Mouse (Mus musculus): Measurements from ENCODE around the gene Mta2. TPM values are rescaled to one million over a fixed set of nuclear protein-coding genes. Genes with fewer than 3 reads are reported as not detected.

Gene Mta2
- polyA plus RNA-seq, 1 experiment from 2014 or later, result 202 TPM

DNA sequence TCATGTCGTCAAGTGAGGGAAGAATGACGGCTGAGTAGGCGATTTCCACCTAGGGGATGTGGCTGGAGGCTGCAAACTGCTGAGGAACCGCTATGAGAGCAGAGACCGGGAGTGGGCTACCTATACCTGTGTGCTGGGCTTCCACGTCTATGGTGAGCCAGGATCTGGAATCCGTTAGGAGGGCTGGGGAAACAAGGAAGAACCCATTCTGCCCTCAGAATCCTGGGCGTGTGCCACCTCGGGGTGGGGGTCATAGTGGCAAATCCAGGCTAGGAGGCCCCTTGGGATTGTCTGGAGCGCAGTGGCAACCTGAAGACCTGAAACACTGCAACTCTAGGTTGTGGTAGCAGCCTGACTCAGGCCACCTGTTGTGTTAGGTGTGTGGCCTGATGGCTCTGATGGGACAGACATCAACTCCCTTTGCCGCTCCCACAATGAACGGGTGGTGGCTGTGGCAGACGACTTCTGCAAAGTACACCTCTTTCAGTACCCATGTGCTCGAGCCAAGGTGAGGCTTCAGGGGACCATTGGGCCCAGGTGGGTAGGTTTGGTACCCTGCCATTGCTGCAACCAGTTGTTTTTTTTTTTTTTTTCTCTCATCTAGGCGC, 1.0 kb upstream of the Mta2 start:
- no peaks in the 10 kb centered on the region for H3K9me3 ChIP-seq
- DNase-seq (ENCODE audit: extremely low spot score, low spot score), result no peak
- peaks cover 67% of the 10 kb centered on the region for H3K36me3 ChIP-seq (replicated peaks)
- no peaks in the 10 kb centered on the region for H3K27me3 ChIP-seq (ENCODE audit: poor library complexity, severe bottlenecking)
- peak overlapping the region; percentile 99 for H3K27ac ChIP-seq
- WGBS, result 82% methylated on average over 15 of the region's 15 CpGs
- H3K4me1 ChIP-seq, result peaks cover 42% of the 10 kb centered on the region
- H3K4me3 ChIP-seq, result peak overlapping the region; percentile 69

DNA sequence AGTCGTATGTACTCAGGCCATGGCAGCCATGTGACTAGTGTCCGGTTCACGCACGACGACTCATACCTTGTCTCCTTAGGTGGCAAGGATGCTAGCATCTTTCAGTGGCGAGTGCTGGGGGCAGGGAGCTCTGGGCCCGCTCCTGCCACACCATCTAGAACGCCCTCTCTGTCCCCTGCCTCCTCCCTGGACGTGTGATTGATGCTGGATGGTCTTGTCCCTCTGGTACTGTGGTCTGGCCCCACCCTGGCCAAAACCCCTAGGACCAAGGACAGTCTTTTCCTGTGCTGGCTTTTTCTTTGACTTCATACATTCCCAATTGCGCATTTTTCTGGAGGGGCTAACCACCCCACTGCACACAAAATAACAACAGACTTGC, 550 bp upstream of the Mta2 start:
- H3K27me3 ChIP-seq (ENCODE audit: poor library complexity, severe bottlenecking), result no peaks in the 10 kb centered on the region
- H3K36me3 ChIP-seq (replicated peaks), result peaks cover 67% of the 10 kb centered on the region
- 43% methylated on average over 10 of the region's 10 CpGs for WGBS
- peaks cover 42% of the 10 kb centered on the region for H3K4me1 ChIP-seq
- peak overlapping the region; percentile 69 for H3K4me3 ChIP-seq
- DNase-seq (ENCODE audit: extremely low spot score, low spot score), result no peak
- peak overlapping the region; percentile 99 for H3K27ac ChIP-seq
- H3K9me3 ChIP-seq, result no peaks in the 10 kb centered on the region

DNA sequence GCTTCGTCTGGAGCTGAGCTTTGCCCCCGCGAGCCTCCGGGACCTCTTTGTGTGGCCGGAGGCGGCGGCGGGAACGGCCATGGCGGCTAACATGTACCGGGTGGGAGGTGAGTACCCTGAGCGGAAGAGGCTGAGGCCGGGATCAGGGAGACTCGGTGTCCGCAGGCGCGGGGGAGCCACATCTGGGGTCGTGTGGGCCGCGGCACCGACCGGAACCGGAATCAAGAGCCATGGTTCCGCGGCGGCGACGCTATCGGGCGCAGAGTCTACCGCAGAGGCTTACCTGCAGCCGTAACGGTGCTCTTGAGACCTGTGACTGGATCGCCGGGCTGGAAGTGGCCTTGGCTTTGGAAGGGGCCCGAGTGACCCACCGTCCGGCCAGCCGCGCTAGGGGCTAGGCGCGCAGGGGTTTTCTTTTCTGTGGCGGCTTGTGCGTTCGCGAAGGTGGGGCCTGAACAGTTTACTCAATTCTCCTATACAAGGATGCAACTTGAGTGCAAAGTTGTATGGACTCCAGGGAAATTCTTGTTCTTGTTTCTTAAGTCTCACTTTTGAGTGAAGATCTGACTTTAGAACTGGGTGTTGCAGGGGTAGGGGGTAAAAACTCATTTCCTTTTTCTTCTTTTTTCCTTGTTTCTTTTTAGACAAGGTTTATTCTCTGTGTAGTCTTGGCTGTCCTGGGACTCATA, 745 bp downstream of the Mta2 start:
- Histone ChIP-seq H3K4me1 (peaks cover 42% of the 10 kb centered on the region), H3K27ac (peak overlapping the region; percentile 99), H3K27me3 (ENCODE audit: poor library complexity, severe bottlenecking) (no peaks in the 10 kb centered on the region), H3K9me3 (no peaks in the 10 kb centered on the region), H3K36me3 (replicated peaks) (peaks cover 67% of the 10 kb centered on the region), H3K4me3 (peak overlapping the region; percentile 69)
- DNase-seq (ENCODE audit: extremely low spot score, low spot score), result no peak
- WGBS, result under 1% methylated on average over 46 of the region's 46 CpGs

DNA sequence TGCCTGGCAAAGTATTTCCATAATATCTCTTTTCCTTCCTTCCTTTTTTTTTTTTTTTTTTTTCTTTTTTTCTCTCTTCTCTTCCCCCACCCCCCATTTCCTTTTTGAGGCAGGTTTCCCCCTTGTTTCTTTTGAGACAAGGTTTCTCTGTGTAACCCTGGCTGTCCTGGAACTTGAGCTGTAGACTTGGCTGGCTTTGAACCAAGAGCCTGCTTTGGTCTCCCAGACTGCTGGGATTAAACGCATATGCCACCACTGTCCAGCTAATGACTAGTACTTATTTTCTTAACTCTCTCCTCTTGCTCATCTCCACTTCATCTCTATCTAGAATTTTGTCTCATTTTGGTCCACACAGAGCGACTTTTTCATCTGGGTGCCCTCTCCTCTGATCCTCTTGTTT, 1.4 kb downstream of the Mta2 start:
- no peak for DNase-seq (ENCODE audit: extremely low spot score, low spot score)
- peak overlapping the region; percentile 69 for H3K4me3 ChIP-seq
- 83% methylated on average over 2 of the region's 2 CpGs for WGBS
- H3K27ac ChIP-seq, result peak overlapping the region; percentile 99; the same call in 1 of the 2 replicates
- H3K9me3 ChIP-seq, result no peaks in the 10 kb centered on the region
- H3K27me3 ChIP-seq (ENCODE audit: poor library complexity, severe bottlenecking), result no peaks in the 10 kb centered on the region
- H3K36me3 ChIP-seq (replicated peaks), result peaks cover 67% of the 10 kb centered on the region
- peaks cover 42% of the 10 kb centered on the region for H3K4me1 ChIP-seq

DNA sequence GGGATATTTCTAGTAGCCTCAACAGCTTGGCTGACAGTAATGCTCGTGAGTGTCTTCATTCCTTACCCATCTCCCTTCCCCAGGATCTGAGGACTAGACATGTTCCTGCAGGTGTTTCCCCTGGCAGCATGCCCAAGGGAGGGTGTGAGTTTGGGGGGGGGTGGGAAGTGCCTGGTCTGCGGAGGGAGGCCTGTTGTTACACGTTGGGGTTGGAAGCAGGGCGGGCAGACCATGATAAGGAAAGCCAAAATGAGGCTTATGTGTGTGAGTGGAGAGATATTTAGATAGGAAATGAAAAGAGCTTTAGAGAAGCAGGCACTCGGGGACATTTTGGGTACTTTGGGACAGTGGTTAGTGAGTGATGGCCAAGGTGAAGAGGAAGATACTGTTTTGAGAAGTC, 2.4 kb downstream of the Mta2 start:
- Histone ChIP-seq H3K27me3 (ENCODE audit: poor library complexity, severe bottlenecking) (no peaks in the 10 kb centered on the region), H3K4me3 (peak overlapping the region; percentile 69), H3K27ac (no peak overlapping the region), H3K4me1 (peaks cover 42% of the 10 kb centered on the region), H3K9me3 (no peaks in the 10 kb centered on the region), H3K36me3 (replicated peaks) (peaks cover 67% of the 10 kb centered on the region)
- no peak for DNase-seq (ENCODE audit: extremely low spot score, low spot score)
- 89% methylated on average over 5 of the region's 5 CpGs for WGBS

DNA sequence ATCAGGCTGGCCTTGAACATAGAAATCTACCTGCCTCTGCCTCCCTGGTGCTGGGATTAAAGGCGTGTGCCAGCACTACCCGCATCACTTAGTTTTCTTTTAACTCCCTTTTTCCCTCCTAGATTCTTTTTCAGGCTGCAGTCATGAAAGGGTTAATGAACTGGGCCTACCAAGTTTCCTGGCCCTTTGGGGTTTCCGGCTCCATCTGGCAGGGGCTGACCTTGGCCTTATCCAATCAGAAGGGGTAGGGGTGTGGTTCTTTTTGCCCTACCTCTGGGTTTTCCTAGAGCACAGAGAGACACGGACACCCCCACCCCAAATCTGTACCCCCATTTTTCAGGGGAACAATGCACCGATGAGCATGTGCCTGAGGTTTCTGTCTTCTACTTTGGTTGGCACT, 3.1 kb downstream of the Mta2 start:
- Histone ChIP-seq H3K4me3 (peak overlapping the region; percentile 69), H3K36me3 (replicated peaks) (peaks cover 68% of the 10 kb centered on the region), H3K27ac (peak overlapping the region; percentile 1; the same call in 1 of the 2 replicates), H3K9me3 (no peaks in the 10 kb centered on the region), H3K4me1 (peaks cover 42% of the 10 kb centered on the region), H3K27me3 (ENCODE audit: poor library complexity, severe bottlenecking) (no peaks in the 10 kb centered on the region)
- DNase-seq (ENCODE audit: extremely low spot score, low spot score), result peak; percentile 54
- WGBS, result 58% methylated on average over 5 of the region's 5 CpGs

DNA sequence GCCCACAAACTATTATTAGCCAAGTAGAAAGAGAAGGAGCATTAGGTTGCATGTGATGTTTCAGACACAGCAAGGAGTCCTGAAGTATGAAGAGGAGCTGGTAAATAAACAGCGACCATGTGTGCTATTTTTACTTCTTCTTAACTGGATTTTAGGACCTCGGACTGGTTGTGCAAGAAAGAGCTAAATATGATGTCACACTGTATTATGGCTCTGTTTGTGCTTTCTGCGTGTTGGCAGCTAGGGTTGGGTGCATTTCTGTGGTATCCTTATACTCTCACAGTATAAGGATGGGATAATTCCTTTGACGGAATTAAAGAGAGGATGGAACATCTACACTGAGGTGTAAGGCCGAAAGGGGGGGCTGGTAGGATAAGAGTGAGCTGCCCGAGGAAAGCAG, 3.6 kb downstream of the Mta2 start:
- Histone ChIP-seq H3K27ac (0 out of 2 replicates have a peak overlapping the region, but pooled peaks have one; percentile 1), H3K4me1 (peaks cover 41% of the 10 kb centered on the region), H3K27me3 (ENCODE audit: poor library complexity, severe bottlenecking) (no peaks in the 10 kb centered on the region), H3K9me3 (no peaks in the 10 kb centered on the region), H3K4me3 (peak overlapping the region; percentile 69), H3K36me3 (replicated peaks) (peaks cover 72% of the 10 kb centered on the region)
- WGBS, result 91% methylated on average over 6 of the region's 6 CpGs
- DNase-seq (ENCODE audit: extremely low spot score, low spot score), result no peak

DNA sequence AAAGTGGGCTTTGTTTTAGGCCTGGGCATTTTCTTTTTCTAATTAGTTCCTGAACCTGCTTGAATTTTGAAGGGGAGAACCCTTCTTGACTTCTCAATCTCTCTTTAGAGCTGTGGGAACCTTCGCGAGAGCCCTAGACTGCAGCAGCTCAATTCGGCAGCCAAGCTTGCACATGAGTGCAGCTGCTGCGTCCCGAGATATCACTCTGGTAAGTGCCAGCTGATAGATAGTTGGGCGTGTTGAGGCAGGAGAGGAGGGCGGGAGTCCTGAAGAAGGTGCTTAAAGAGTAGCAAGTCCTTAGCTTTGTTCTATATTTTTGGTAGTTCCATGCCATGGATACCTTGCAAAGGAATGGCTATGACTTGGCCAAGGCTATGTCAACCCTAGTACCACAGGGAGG, 5.3 kb downstream of the Mta2 start:
- H3K4me3 ChIP-seq, result no peak overlapping the region
- H3K9me3 ChIP-seq, result no peaks in the 10 kb centered on the region
- no peaks in the 10 kb centered on the region for H3K27me3 ChIP-seq (ENCODE audit: poor library complexity, severe bottlenecking)
- H3K4me1 ChIP-seq, result peaks cover 30% of the 10 kb centered on the region
- DNase-seq (ENCODE audit: extremely low spot score, low spot score), result no peak
- no peak overlapping the region for H3K27ac ChIP-seq
- WGBS, result 93% methylated on average over 7 of the region's 7 CpGs
- H3K36me3 ChIP-seq (replicated peaks), result peaks cover 89% of the 10 kb centered on the region

DNA sequence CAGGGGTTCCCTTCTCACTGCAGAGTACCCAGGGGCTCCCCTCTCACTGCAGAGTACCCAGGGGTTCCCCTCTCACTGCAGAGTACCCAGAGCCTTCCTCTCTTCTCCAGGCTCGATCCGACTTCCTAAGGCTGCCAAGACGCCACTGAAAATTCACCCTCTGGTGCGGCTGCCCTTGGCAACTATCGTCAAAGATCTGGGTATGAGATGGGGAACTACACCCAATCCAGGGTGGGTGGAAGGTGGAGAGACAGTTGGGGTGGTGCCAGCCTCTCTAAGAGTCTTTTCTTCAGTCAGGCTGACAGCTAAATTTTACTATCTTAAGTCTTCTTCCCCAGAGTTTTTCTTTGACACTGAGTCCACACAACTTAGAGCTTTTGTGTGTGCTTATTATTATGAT, 8.5 kb downstream of the Mta2 start:
- peaks cover 31% of the 10 kb centered on the region for H3K4me1 ChIP-seq
- H3K27me3 ChIP-seq (ENCODE audit: poor library complexity, severe bottlenecking), result no peaks in the 10 kb centered on the region
- DNase-seq (ENCODE audit: extremely low spot score, low spot score), result no peak
- H3K9me3 ChIP-seq, result no peaks in the 10 kb centered on the region
- no peak overlapping the region for H3K27ac ChIP-seq
- H3K36me3 ChIP-seq (replicated peaks), result peaks cover 78% of the 10 kb centered on the region
- no peak overlapping the region for H3K4me3 ChIP-seq
- WGBS, result 95% methylated on average over 5 of the region's 5 CpGs

DNA sequence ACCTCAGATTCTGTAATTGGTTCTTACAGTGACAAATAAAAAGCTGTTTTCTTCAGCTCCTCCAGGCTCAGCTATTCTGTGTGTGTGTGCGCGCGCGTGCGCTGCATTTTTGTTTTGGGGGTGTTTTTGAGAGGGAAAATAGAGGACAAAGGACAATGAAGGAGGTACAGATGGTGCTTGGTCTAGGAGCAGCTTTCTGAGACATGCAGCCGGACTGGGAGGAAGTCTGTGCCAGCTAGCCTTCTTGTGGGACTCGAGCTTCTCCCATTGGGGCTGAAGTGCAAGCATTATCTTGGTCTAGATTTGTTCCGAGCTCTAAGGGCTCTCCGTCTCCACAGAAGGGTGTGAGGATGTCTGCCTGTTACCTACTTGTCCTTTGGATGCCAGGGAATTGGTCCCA, 10.6 kb downstream of the Mta2 start:
- peaks cover 78% of the 10 kb centered on the region for H3K36me3 ChIP-seq (replicated peaks)
- H3K27ac ChIP-seq, result peak overlapping the region; percentile 88; the same call in 1 of the 2 replicates
- no peaks in the 10 kb centered on the region for H3K27me3 ChIP-seq (ENCODE audit: poor library complexity, severe bottlenecking)
- 93% methylated on average over 9 of the region's 9 CpGs for WGBS
- no peak for DNase-seq (ENCODE audit: extremely low spot score, low spot score)
- peaks cover 32% of the 10 kb centered on the region for H3K4me1 ChIP-seq
- H3K9me3 ChIP-seq, result no peaks in the 10 kb centered on the region
- peak overlapping the region; percentile 84; the same call in 1 of the 2 replicates for H3K4me3 ChIP-seq

DNA sequence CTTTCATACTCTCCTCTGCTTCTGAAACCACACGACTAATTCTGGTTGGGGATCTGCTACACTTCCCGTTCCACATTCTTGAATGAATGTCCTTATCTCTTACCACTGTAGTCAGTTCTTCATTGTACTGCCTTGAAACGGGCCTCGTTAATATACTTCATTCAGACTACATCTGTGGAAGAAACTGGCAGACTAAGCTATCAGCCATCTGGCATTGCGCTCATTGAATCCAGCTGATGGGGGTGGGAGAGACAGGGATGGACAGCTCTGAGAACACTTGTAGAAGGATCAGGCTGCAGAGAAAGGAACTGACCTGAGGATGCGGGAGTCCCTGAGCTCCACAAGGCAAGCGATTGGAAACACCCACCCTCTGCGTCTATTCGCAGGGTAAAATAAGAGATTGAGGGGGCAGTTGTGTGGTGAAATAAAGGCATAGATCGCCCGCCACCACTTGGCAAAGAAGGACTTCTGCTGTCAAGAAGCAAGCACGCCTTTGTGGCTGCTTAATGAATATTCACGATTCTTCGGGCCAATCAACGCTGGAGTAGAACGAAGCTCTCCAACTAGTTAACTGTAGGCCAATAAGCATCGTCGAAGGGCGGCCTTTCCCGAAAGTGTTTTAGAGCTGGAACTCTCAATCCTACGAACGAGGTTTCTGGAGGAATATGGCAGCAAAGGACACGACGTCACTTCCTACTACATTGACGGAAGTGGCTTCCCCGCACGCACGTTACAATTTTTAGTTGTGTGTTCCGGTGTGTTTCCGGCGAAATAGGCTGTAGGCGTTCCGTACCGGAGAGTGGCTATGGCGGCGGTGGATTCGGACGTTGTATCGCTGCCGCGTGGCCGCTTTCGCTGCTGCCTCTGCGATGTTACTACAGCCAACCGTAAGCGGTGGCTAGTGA, 11.7 kb downstream of the Mta2 start, which contains the start of gene Tut1:
TSS of gene Tut1 (plus strand) at position 713 of the 905 bp plus-strand sequence.
- Histone ChIP-seq H3K36me3 (replicated peaks) (peaks cover 78% of the 10 kb centered on the region), H3K4me3 (peak within 1 kb of the TSS; percentile 84)

DNA sequence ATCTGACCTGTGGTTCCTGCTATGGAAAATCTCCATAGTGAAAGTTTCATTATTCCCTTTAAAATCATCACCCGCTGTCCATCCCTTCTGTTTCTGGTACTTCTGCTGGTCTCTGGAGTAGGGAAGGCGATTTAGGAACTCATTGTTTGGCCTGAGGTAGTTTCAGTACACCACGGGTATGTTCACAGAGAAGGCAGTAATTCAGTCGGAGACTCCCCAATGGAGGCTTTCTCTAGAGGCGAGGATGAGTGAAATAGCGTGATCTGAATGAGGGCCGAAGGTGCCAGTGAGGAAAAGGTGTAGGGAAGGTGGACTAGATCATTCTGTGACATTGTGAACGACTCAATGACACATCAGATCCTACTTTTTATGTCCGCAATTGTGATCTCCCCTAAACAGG, 12.5 kb downstream of the Mta2 start:
- Histone ChIP-seq H3K4me3 (peak overlapping the region; percentile 84), H3K27ac (peak overlapping the region; percentile 88), H3K9me3 (no peaks in the 10 kb centered on the region), H3K36me3 (replicated peaks) (peaks cover 78% of the 10 kb centered on the region), H3K4me1 (peaks cover 32% of the 10 kb centered on the region), H3K27me3 (ENCODE audit: poor library complexity, severe bottlenecking) (no peaks in the 10 kb centered on the region)
- 10% methylated on average over 9 of the region's 9 CpGs for WGBS
- no peak for DNase-seq (ENCODE audit: extremely low spot score, low spot score)

More for the DNA sequence above, 11.7 kb downstream of the Mta2 start, which contains the start of gene Tut1:
- Histone ChIP-seq H3K27ac (peak within 1 kb of the TSS; percentile 88), H3K27me3 (ENCODE audit: poor library complexity, severe bottlenecking) (no peaks in the 10 kb centered on the region), H3K9me3 (no peaks in the 10 kb centered on the region), H3K4me1 (peaks cover 32% of the 10 kb centered on the region)
- DNase-seq (ENCODE audit: extremely low spot score, low spot score), result peak; percentile 89
- 5% methylated on average over 46 of the region's 46 CpGs for WGBS
